Mouse (Mus musculus) mouse trophoblast stem cell (cell line): ENCODE data around the gene Lhx9.

Source experiments
- in situ Hi-C, 2 experiments: fragments of 300-500 bp; cut with MseI, MboI; formaldehyde crosslinking; loops; 2 replicates in 1 of 2; 3 replicates in 1 of 2; pipeline ENCODE4 v1.15.1; 2025

Gene Lhx9

GRCm38 (mm10) chr1:138840440-138841305 is 7.7 kb downstream of the Lhx9 start:
- in situ Hi-C loops = loop anchor here in 1 of 2 experiments (25.0 kb wide), 1 partner anchor 422 kb away; no protein-coding TSS in a partner anchor

- in situ Hi-C loops = loop anchor here in 1 of 2 experiments (10.0 to 25.0 kb wide), 2 partner anchors 325 to 422 kb away; no protein-coding TSS in a partner anchor
These were observed 8.5 kb downstream of the Lhx9 start for GRCm38 (mm10) chr1:138839809-138840430.

- in situ Hi-C loops = loop anchor here in 1 of 2 experiments (10.0 to 25.0 kb wide), 2 partner anchors 326 to 423 kb away; no protein-coding TSS in a partner anchor
These were observed 9.1 kb downstream of the Lhx9 start for GRCm38 (mm10) chr1:138839291-138839690.

GRCm38 (mm10) chr1:138837786-138838743 is 10.3 kb downstream of the Lhx9 start:
- in situ Hi-C loops = loop anchor here in 1 of 2 experiments (10.0 to 25.0 kb wide), 2 partner anchors 327 to 424 kb away; no protein-coding TSS in a partner anchor

- in situ Hi-C loops = loop anchor here in 1 of 2 experiments (10.0 to 25.0 kb wide), 2 partner anchors 329 to 427 kb away; no protein-coding TSS in a partner anchor
These were observed 12.9 kb downstream of the Lhx9 start for GRCm38 (mm10) chr1:138835355-138835900.

- in situ Hi-C loops = loop anchor here in 1 of 2 experiments (10.0 to 25.0 kb wide), 2 partner anchors 333 to 431 kb away; no protein-coding TSS in a partner anchor
These were observed 17.1 kb downstream of the Lhx9 start for GRCm38 (mm10) chr1:138831309-138831708.

- in situ Hi-C loops = loop anchor here (5.0 to 25.0 kb wide), 2 partner anchors 335 to 435 kb away; no protein-coding TSS in a partner anchor
These were observed 21.5 kb downstream of the Lhx9 start for GRCm38 (mm10) chr1:138826841-138827240.

- in situ Hi-C loops = no loop called here
These were observed 25.4 kb downstream of the Lhx9 start for GRCm38 (mm10) chr1:138822985-138823322.

- in situ Hi-C loops = no loop called here
These were observed 26.0 kb downstream of the Lhx9 start for GRCm38 (mm10) chr1:138822255-138822984.

GRCm38 (mm10) chr1:138801732-138802131 is 46.6 kb downstream of the Lhx9 start:
- in situ Hi-C loops = no loop called here

GRCm38 (mm10) chr1:138801296-138801695 is 47.1 kb downstream of the Lhx9 start:
- in situ Hi-C loops = no loop called here

- in situ Hi-C loops = no loop called here
These were observed 48.6 kb downstream of the Lhx9 start for GRCm38 (mm10) chr1:138799692-138800314.

- in situ Hi-C loops = no loop called here
These were observed 50.3 kb downstream of the Lhx9 start for GRCm38 (mm10) chr1:138798110-138798509.

- in situ Hi-C loops = no loop called here
These were observed 62.5 kb downstream of the Lhx9 start for GRCm38 (mm10) chr1:138785856-138786255.

GRCm38 (mm10) chr1:138784019-138784418 is 64.4 kb downstream of the Lhx9 start:
- in situ Hi-C loops = no loop called here
